21 mouse cellular contexts compared by ENCODE assay signal in genomic region chr6:137661583-137662365, GRCm38 (mm10). TPM values are rescaled to one million over a fixed set of nuclear protein-coding genes. Genes with fewer than 3 reads are reported as not detected.
A peak's percentile ranks its signal among the peaks of the same experiment; 100 is the strongest.
DNase-seq lines count a peak whose midpoint lies in the region; ATAC-seq and TF ChIP-seq lines count a peak whose summit lies in the region.
"Had no signal": no experiment of that assay in that cellular context is flagged by ENCODE, and none has a peak within 500 bp of the region (broad histone marks: within the 10 kb centered on the region; RNA-seq: fewer than 3 reads in every experiment).

No protein-coding gene starts in this region.

- no peak overlapping the region for H3K27ac ChIP-seq in left cerebral cortex, adult 2 months
- H3K27ac ChIP-seq: forebrain, embryonic 15.5 days; heart, adult 2 months; hindbrain, embryonic 15.5 days; limb, embryonic 10.5 days; liver, embryonic 14.5 days; midbrain, embryonic 10.5 days had no signal

- ATAC-seq in cerebellum, adult (ENCODE audit: insufficient number of reproducible peaks, low FRiP score, low TSS enrichment): no peak
- no peak for ATAC-seq in inflammation-experienced regulatory T-cells, adult 6 months
- ATAC-seq: activated CD4-positive, CD25-positive, alpha-beta regulatory T cell, adult 4 months; forebrain, embryonic 15.5 days had no signal

- no peak overlapping the region for H3K4me3 ChIP-seq in left cerebral cortex, adult 2 months
- H3K4me3 ChIP-seq: forebrain, embryonic 15.5 days; heart, adult 2 months; hindbrain, embryonic 15.5 days; limb, embryonic 10.5 days; midbrain, embryonic 10.5 days had no signal

- intact Hi-C loops in left cerebral cortex, adult 2 months (cut with DNase I): no loop called here
- intact Hi-C loops in left cerebral cortex, postnatal 14 days (cut with DNase I): loop anchor here (5.0 kb wide), 1 partner anchor 51 kb away; no protein-coding TSS in a partner anchor

- no peak for TF ChIP-seq CTCF in left cerebral cortex, adult 2 months (IDR thresholded peaks at IDR 0.05)

- DNase-seq in left cerebral cortex, adult 2 months (ENCODE audit: extremely low spot score in 1 of 2, low spot score in 2 of 2): peak; percentile 37 to 39
- no peak for DNase-seq in left cerebral cortex, adult 11 months (ENCODE audit: low spot score)
- peak; percentile 52 to 77 for DNase-seq in layer of hippocampus, adult 18-20 months (ENCODE audit: low spot score in 2 of 2)
- peak; percentile 72 to 84 for DNase-seq in left cerebral cortex, postnatal 14 days (ENCODE audit: low spot score in 2 of 2)
- no peak for DNase-seq in T-cell, adult 2 months (ENCODE audit: low spot score)
- DNase-seq: B cell, adult 2 months; cerebellum, adult 8-10 months; embryo, embryonic 11 days; heart, adult 2 months; heart, postnatal 14 days; kidney, adult 9 months; lung, postnatal 10 days; thymus, postnatal 14 days had no signal

RNA-seq across cellular contexts. Expression of gene Eps8, which starts 7.1 kb away (rescaled TPM):
- 10 to 100 TPM; 31.6 to 35.3 TPM for total RNA-seq in left cerebral cortex, adult 2 months (2021)
- total RNA-seq in layer of hippocampus, adult 18-20 months (2021): 10 to 100 TPM; 38.8 to 42.1 TPM
- 10 to 100 TPM; 30.1 to 32.2 TPM for total RNA-seq in left cerebral cortex, postnatal 14 days (2021)
- 1 to 10 TPM in 1 of 3 experiments, under 1 TPM in 1, not detected in 1; 0.39 to 1.3 TPM for polyA plus RNA-seq in inflammation-experienced regulatory T-cells, adult 6 months (2017; shearing (Covaris generic))

Comparison
In these comparisons a context has a peak if more than half of its experiments do, and no peak if none do; other contexts are left out.
1. DNase-seq: peak in left cerebral cortex, adult 2 months (2 of 2), layer of hippocampus, adult 18-20 months (2 of 2) and left cerebral cortex, postnatal 14 days (2 of 2); none in left cerebral cortex, adult 11 months (single experiment) and T-cell, adult 2 months (single experiment).